Mouse (Mus musculus): Measurements from ENCODE around the gene Dnajb14.
"Not testable (repeated sequence)": the region's sequence is repeated elsewhere in the genome, so short reads cannot be mapped to it uniquely, and the experiment has no call there.

Gene Dnajb14

DNA sequence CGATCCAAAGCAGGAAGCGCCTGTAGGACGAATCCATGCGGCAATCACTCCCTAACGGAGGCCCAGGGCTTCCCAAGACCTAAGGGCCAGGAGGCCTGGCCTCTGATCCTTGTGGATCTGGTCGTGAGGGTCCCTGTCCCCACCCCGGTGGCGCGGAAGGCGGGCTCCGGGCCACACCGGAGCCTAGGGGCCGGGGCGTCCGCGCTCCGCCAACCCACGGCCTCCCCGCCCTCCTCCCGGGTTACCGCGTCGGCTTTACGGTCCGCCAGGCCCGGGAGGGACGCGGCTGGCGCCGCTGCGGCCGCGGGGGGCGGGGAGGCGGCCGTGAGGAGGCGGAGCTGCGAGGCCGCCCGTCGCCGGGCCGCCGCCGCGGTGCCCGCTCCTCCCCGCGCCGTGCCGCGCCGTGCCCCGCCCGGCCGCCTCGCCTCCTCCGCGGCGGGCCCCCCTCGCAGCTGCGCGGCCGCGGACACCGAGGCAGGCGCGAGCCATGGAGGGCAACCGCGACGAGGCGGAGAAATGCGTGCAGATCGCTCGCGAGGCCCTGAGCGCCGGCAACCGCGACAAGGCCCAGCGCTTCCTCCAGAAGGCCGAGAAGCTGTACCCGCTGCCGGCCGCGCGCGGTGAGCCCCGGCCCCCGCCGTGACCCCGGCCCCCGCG, at the start of gene Dnajb14:
Gene Dnajb14 (plus strand): TSS at position 239 of the 657 bp plus-strand sequence.
- DNase-seq = peak; percentile 53 to 83

DNA sequence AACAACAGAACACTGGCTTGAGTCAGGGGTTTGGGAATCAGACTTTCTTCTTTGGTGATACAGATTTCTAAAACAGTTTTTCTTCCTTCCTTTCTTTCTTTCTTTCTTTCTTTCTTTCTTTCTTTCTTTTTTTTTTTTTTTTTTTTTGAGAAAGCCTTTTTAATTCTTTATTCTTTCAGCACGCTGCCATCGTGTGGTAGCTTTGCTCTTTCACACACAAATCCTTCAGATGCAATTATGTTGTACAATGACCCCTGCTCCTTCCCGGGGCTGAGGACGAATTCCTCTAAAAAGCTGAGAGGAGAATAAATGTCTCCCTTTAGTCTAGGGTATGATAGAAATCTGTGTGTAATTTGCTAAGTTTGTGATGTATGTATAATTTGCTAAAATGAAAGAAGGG, 48.8 kb upstream of the Dnajb14 start:
- DNase-seq = peak in 1 of 2 experiments; percentile 48

DNA sequence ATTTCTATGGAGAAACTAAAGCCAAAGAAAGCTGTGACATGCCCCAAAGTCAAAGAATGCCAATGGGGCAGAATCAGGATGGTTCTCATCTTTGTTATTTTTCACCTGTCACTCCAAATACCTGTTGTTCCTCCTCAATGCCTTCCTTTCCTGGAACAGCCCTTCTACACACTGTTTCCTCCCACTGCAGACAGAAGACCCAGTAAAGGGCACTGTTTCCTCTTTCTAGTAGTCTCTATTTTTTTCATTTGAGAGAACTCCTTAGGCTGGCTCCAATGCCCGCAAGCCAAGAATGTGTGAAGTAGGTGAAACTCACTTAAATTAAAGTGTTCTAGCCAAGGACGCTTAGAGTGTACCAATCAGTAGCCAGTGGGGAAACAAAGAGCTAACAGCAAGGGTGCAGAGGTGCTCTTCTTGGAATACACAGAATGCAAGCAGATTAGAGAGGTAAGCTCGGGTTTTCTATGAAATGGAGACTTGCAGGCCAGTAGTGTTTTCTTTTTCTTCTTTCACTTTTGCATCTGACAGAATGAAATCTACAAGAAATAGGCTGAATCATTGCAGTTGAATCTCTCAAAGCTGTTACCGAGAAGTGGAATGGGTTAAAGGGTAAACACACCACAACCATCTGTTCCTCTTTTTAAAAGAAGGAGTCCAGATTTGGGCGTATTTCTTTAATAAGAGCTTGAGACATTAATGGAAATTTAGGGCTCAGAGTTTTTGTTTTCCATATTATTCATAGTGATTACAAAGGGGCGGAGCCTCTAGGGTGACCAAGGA, 46.6 kb upstream of the Dnajb14 start:
- DNase-seq = no peak

DNA sequence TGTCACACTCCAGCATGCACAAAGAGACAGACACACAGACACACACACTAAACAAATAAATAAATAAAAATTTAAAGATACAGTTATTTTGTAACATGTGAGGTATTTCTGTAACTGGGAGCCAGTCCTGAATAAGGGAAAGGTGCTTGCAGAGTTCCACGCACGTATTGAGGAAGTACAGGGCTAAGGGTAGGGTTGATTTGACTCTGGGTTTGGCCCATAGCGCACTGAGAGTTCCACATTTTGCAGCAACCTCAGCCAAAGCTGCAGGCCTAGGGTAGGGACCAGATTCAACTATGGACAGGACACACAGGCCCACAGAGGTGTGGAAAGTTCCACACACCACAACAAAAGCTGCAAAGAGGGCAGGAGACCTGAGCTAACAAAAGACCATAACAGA, 44.2 kb upstream of the Dnajb14 start:
- no peak for DNase-seq

DNA sequence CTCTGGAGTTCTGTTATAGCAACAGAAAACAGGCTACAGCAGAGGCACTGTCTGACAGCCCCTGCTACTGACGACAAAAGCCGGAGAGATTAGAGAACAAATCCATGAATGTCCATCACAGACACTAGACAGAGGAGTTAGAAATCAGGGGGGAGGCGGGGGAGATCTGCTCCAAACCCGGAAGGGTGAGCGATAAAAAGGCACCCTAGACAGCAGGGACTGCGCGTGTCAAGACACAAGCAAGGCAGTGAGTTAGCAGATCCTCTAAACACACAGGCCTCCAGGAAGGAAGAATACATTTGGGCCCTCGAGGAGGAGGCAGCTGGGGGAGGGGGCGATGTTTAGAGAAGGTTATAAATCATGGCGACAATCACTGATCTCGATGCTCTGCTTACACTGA, 39.8 kb upstream of the Dnajb14 start:
- DNase-seq = no peak

DNA sequence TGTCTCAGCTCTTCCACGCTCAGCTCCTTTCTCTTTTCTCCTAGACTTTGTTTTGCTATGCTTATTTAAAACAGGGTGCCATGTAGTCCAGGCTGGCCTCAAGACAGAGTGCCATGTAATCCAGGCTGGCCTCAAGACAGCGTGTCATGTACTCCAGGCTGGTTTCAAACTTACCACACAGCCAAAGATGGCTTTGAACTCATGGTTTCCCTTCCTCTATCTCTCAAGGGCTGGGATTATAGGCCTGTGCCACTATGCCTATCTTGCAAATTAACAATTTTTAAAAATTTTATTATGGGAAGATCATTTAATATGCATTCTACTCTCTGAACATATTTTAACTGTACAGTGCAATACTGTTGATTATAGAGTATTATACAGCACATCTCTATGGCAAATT, 36.3 kb upstream of the Dnajb14 start:
- DNase-seq = no peak

DNA sequence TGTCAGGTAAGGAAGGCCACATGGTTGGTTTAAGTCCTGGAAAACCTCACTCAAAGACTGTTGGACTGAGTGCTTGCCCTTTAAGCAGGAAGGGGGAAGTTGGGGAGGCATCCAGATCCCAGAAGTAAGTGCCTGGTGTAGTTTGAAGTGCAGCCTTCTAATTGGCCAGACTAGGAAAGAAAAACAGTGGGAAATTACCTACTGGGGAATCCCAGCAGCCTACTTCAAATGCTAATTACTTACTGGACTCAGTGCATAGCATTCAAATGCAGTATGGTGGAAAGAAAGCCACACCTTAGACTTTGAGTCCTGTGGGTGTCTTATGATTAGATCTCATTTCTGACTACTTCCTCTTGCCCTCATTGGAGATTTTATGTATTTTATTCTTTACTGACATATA, 34.3 kb upstream of the Dnajb14 start:
- no peak for DNase-seq

DNA sequence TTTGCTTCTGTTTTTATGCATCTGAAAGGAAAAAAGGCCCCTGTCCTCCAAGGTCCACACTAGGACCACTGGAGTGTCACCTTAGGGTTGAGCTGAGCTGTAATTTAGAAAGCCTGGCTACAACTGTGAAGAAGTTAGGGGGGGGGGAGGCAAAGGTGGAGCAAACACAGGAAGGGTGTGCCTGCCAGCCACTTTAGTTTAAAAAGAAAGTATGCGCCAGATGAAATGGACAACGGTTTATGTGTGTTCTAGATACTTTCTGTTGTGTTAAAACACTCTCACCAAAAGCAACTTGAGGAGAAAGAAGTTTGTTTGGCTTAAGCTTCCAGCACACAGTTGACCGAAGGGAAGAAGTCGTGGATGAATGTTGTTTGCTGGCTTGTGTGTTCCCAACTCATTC, 33.8 kb upstream of the Dnajb14 start:
- DNase-seq = no peak

DNA sequence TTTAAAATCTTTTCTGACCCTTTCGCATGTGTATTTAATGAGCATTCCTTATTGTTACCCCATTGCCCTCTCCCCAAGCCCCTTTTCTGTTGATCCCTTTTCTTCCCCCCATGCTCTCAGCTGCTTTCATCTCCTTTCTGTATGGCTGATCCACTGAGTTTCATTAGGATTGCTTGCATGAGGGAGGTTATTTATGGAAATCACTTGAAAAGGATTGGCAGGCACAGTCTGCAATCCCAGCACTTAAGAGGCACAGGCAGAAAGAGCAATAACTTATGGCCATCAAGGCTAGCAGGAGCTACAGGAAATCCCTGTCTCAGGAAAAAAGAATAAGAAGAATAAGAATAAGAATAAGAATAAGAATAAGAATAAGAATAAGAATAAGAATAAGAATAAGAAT, 30.9 kb upstream of the Dnajb14 start:
- DNase-seq = no peak

DNA sequence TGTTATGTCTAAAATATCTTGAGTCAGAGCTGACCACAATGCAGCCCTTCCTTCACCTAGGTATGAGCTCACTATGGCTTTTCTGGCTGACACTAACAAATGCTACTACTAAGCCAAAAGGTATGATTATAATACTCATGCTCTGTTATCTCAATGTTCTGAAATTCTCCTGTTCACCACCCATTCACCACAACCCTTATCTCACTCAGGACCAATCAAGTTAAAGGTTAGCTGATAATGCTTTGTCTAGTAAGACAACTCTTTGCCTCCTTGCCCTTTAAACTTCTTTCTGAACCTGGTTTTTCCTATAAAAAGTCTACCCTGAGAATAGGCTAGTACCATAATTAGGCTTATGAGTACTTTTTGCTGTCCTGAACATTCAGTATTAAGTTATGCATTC, 29.3 kb upstream of the Dnajb14 start:
- DNase-seq = no peak

DNA sequence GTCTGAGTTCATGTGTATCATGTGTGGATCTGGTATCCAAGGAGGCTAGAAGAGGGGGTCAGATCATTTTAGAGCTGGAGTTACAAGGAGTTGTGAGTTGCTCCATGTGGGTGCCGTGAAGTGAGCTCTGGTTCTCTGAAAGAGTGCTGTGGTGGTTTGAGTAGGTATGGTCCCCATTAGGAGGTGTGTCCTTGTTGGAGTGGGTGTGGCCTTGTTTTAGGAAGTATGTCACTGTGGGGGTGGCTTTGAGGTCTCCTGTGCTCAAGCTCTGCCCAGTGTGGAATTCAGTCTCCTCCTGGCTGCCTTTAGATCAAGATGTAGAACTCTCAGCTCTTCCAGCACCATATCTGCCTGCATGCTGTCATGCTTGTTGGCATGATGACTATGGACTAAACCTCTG, 24.5 kb upstream of the Dnajb14 start:
- DNase-seq = no peak

DNA sequence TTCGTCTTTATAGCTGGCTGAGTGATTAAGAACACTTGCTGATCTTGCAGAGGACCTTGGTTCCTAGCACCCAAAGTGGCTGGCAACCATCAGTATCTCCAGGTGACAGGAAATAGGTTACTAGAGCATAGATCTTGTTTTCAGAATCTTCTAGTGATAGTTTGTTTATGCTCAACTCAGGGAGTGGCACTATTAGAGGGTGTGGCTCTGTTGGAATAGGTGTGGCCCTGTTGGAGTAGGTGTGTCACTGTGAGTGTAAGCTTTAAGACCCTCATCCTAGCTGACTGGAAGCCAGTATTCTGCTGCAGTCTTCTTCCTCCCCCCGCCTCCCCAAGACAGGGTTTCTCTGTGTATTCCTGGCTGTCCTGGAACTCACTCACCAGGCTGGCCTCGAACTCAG, 23.2 kb upstream of the Dnajb14 start:
- DNase-seq = no peak

DNA sequence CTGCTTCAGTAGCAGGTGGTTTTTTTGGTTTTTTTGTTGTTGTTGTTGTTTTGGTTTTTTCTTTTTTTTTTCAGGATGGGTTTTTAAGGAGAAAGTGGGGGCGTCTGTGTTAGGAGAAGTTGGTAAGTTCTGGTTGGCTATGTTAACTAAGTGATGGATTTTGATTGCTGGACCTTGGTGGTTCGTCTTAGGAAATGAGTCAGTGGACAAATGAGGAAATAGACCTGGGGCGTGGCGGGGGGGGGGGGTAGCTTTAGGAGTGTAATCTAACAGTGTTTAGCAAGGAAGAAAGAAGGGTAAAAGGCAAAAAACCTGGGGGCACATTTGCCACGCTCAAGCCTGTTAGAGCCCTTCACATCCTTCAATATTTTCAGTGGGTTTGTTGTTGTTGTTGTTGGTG, 20.9 kb upstream of the Dnajb14 start:
- DNase-seq = no peak

DNA sequence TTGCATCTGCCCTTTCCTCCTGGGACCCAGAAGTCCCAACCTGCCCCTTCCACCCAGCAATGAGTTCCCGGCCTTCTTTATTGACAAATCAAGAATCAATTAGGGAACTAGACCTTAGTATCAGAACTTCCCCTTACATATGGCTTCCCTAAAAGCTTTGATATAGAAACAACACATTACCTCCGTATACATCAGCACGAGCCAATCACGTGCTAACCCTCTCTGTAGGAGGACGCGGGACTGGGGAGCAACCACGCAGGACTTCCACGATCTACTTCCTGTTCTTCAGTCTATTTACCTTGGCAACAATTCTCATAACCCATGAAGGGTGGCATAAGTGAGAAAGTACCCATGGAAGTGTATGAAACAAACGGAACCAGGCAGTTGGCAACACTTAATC, 19.1 kb upstream of the Dnajb14 start:
- DNase-seq = no peak

DNA sequence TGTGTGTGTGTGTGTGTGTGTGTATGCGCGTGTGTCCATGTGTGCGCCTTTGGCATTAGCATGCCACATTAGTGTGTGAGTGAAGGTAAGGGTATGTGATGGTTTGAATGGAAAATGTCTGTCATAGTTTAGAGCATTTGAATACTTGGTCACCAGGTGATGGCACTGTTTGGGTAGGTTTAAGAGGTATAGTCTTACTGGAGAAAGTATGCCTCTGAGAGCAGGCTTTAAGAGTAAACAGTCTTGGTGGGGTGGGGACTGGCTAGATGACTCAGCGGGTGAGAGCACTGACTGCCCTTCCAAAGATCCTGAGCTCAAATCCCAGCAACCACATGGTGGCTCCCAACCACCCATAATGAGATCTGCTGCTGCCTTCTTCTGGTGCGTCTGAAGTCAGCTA, 17.8 kb upstream of the Dnajb14 start:
- no peak for DNase-seq

DNA sequence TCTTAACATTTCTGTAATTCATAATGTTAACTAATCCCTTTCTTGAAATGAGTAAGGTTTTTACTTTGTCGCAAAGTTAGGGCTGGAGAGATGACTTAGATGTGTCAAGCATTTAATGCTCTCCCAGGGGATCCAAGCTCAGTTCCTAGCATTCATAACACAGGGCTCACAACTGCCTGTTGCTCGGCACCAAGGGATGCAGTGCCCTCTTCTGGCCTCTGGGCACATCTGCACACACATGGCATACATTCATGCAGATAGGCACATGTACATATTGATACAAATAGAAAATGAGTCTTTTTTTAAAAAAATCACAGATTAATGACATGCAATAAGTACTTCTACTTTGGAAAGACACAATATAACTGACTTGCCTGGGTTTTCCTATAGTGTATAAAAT, 16.3 kb upstream of the Dnajb14 start:
- no peak for DNase-seq

DNA sequence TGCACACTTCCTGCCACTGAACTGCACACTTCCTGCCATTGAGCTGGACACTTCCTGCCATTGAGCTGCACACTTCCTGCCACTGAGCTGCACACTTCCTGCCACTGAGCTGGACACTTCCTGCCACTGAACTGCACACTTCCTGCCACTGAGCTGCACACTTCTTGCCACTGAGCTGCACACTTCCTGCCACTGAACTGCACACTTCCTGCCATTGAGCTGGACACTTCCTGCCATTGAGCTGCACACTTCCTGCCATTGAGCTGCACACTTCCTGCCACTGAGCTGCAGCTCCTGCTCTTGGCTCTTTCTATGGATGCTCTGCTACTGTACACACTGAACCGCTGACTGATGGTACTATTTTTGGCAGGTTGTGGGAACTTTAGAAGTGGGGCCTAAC, 14.5 kb upstream of the Dnajb14 start:
- DNase-seq = not testable (repeated sequence)

DNA sequence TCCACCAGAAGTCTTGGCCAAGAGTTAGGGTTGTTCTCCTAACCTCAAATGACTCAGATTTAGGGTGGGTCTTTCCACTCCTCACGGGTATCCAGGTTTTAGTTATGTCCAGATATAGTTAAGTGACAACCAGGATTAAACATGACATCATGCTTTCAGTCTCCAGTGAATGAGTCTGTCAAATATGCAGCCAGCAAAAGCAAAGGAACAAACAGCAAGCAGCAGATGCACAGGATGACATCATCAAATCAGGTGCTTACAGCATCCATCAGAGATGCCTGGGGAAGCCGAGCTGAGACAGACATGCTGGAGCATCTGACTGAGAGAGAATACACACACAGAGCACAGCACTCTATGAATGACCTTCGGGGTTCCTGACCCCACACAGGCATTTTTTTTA, 12.1 kb upstream of the Dnajb14 start:
- DNase-seq = no peak

DNA sequence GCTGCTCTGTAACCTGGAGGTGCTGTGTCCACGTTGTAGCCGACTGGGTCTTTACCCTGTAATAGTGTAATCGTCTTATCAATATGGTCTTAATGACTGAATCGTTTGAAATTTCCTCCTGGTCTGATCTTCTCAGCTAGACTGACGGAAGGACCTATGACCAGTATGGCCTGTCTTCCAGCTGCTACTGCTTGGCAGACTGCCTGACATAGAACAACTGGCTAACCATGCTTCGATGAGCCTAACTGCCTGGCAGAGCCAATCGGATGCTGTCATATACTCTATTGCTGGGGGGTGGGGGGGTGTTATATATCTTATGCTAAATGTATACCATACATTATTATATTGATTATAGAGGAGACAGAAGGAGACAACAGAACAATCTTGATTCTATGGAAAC, 11.4 kb upstream of the Dnajb14 start:
- DNase-seq = no peak

DNA sequence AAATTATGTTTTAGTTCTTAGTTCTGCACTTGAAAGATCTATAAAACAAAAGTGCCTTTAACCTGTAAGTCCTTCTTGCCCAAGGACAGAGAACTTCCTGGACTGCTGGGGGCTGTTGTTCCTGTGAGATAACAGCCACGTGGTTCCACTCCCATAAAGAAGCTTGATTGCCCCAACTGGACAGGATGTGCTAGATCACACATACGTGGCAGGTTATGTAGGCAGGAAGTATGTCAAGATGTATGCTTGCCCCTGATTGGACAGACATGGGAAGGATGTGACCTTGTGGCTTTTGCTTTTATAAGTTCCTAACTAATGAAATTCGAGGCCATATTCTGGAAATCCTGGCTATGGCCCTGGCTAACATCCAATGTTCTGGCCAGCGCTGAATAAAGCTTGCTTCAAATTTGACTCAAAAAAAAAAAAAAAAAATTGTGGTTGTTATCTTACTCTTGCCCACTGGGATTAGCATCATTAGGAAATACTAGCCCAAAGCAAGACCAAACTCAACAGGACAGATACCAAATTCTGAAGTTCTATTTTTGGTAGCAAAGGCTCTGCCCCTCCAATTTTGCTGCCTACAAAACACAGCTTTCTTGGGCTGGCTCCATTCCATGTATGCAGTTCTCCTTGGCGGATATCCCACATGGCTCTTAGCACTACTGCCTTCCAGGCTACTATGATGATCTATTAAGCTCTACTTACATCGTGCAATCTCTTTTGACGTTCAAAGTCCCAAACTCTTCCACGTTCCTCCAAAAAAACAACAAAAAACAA, 6.9 kb upstream of the Dnajb14 start:
- DNase-seq = no peak

DNA sequence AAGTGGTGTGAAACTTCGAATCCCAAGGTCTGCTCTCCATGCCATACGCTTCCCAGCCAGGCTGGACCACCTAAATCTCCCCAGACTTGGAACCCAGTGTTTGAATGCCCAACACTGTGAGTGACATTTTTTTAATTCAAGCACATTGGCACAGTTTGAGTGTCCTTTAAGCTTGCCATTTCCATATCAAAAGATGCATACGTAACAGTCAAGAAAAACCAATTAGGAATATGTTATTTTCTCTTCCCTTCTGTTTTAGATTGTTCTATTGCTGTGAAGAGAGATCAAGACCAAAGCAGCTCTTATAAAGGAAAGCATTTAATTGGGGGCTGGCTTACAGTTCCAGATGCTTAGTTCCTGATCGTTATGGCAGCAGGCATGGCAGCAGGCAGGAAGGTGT, 6.0 kb upstream of the Dnajb14 start:
- DNase-seq = no peak

DNA sequence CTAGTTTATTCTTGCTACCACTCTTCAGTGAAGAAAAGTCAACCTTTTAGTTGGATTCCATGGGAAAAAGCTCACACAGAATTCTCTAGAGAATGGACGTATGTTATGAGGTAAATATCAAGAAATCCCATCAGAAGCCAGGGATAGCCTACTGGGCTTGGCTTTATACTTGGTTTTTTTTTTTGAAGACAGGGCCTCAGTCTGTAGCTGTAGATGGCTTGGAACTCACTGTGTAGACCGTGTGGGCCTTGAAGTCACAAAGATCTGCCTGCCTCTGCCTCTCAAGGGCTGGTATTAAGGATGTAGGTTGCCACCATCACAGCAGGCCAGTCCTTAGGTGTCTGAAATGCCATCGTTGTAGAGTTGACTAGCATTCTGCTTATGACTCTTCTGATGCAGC, 4.9 kb upstream of the Dnajb14 start:
- DNase-seq = no peak

DNA sequence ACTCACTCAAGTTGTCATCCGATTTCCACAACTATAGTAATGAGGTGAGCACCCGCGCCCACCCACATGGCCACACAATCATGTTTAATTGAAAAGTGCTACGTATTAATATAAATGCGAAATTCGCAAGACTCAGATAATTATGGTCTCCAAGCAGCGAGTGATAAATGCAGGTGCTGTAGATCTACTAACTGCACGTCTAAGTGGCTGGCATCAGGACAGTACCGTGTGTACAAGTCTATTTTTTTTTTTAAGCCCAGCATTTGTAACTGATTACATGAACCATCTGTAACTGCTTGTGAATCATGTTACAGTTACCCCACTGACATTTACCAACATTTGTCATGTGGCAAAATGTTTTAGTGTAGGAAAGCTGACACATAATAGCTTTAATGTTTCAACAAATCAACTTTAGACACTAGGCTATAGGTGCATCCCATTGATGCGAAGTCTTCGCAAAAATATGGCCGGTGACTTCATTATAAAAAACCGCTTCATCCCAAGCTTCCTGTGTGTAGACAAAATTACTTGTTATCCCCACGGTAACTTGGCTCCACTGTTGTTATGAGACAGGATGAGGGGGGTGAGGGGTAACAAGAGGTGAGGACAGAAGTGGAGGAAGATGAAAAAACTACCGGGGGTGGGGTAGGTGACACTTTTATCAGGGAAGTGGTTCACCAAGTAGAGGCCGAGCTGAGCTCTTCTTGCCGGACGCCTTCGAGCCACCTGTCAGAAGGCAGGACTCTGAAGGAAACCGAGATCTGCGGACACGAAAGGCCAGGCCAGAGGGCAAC, 3.9 kb upstream of the Dnajb14 start:
- no peak for DNase-seq

Data from kidney, postnatal 36 days (tissue).